Mouse (Mus musculus) CH12.LX (cell line): ENCODE data around the gene Foxp1. TPM values are rescaled to one million over a fixed set of nuclear protein-coding genes. Genes with fewer than 3 reads are reported as not detected.

ENCODE experiments used
- DNase-seq: peaks from one replicate; pipeline ENCODE4 v3.0.0-alpha.2; 2013; ENCODE audit errors: extremely low read depth
- H3K27ac ChIP-seq: 2 replicates; pipeline ENCODE4 v1.5.1; 2012; ENCODE audit warnings: low read depth, mild to moderate bottlenecking, control low read depth, moderate library complexity; ENCODE audit not compliant: insufficient read depth
- H3K27me3 ChIP-seq: replicated peaks from 2 replicates; pipeline ENCODE3; 2012; ENCODE audit warnings: inconsistent platforms
- H3K36me3 ChIP-seq, 2 experiments: replicated peaks in 1 of 2; 2 replicates each; pipeline versions ENCODE3 to v1.6.1; 2012; ENCODE audit warnings: inconsistent platforms in 1 of 2, low read length in 1 of 2, mild to moderate bottlenecking in 1 of 2, mixed read lengths in 1 of 2, moderate library complexity in 1 of 2; ENCODE audit not compliant: control insufficient read depth in 1 of 2, insufficient read depth in 1 of 2
- H3K4me1 ChIP-seq, 2 experiments: 2 replicates each; pipeline ENCODE4 v1.6.1; 2012; ENCODE audit warnings: inconsistent platforms in 1 of 2, moderate library complexity in 1 of 2; ENCODE audit not compliant: insufficient read depth in 2 of 2, control insufficient read depth in 1 of 2
- H3K4me2 ChIP-seq: 2 replicates; pipeline ENCODE4 v1.6.1; 2012; ENCODE audit warnings: low read depth, mild to moderate bottlenecking, control low read depth; ENCODE audit not compliant: poor library complexity, insufficient read depth, severe bottlenecking
- H3K4me3 ChIP-seq, 3 experiments: fragments of 150-350 bp in 1 of 3; sonication (generic) in 1 of 3; replicated peaks in 1 of 3; 2 replicates each; pipeline versions ENCODE3 to v1.5.1; 2011 to 2012; ENCODE audit warnings: low read depth in 2 of 3, low read length in 2 of 3, mild to moderate bottlenecking in 2 of 3, moderate library complexity in 2 of 3, control low read depth in 1 of 3, improper control_type of control experiment in 1 of 3, inconsistent platforms in 1 of 3, mixed read lengths in 1 of 3; ENCODE audit not compliant: poor library complexity in 1 of 3
- H3K79me2 ChIP-seq: replicated peaks from 2 replicates; pipeline ENCODE4 v1.6.1; 2012; ENCODE audit warnings: mild to moderate bottlenecking, moderate library complexity; ENCODE audit not compliant: control insufficient read depth, poor library complexity, insufficient read depth, severe bottlenecking; ENCODE audit errors: extremely low read depth
- H3K9ac ChIP-seq: 2 replicates; pipeline ENCODE4 v1.6.1; 2012; ENCODE audit warnings: low read depth, mild to moderate bottlenecking, control low read depth, moderate library complexity; ENCODE audit not compliant: insufficient read depth
- H3K9me3 ChIP-seq: replicated peaks from 2 replicates; pipeline ENCODE3; 2012; ENCODE audit warnings: low read length, inconsistent platforms, mixed read lengths
- CHD1 ChIP-seq: IDR thresholded peaks from 2 replicates; pipeline ENCODE4 v1.6.1; 2012; ENCODE audit warnings: low read depth, low read length, improper control_type of control experiment, inconsistent platforms
- CTCF ChIP-seq, 2 experiments: IDR thresholded peaks in 1 of 2; conservative IDR thresholded peaks in 1 of 2; 2 replicates each; pipeline ENCODE4 v1.5.1; 2011 to 2012; ENCODE audit warnings: low read depth in 2 of 2, low read length in 2 of 2, improper control_type of control experiment in 1 of 2, inconsistent platforms in 1 of 2, mild to moderate bottlenecking in 1 of 2, moderate library complexity in 1 of 2
- ELF1 ChIP-seq: IDR thresholded peaks from 2 replicates; pipeline ENCODE4 v1.6.1; 2014; ENCODE audit warnings: low read depth, mild to moderate bottlenecking, inconsistent platforms, low read length, improper control_type of control experiment
- EP300 ChIP-seq: IDR thresholded peaks from 2 replicates; pipeline ENCODE4 v1.6.1; 2011; ENCODE audit warnings: low read length, improper control_type of control experiment
- ETS1 ChIP-seq: conservative IDR thresholded peaks from 2 replicates; pipeline ENCODE4 v1.6.1; 2012; ENCODE audit warnings: low read depth, mild to moderate bottlenecking, inconsistent platforms, low read length, improper control_type of control experiment, moderate library complexity
- GABPA ChIP-seq: IDR thresholded peaks from 2 replicates; pipeline ENCODE4 v1.6.1; 2012; ENCODE audit warnings: low read depth, low read length, improper control_type of control experiment, inconsistent platforms; ENCODE audit not compliant: insufficient replicate concordance
- IRF4 ChIP-seq: IDR thresholded peaks from 2 replicates; pipeline ENCODE4 v1.6.1; 2014; ENCODE audit warnings: low read depth, mild to moderate bottlenecking, inconsistent platforms, low read length, improper control_type of control experiment
- KAT2A ChIP-seq: IDR thresholded peaks from 2 replicates; pipeline ENCODE4 v1.6.1; 2012; ENCODE audit warnings: low read length, improper control_type of control experiment, inconsistent platforms; ENCODE audit not compliant: insufficient replicate concordance
- MAX ChIP-seq: IDR thresholded peaks from 2 replicates; pipeline ENCODE4 v1.6.1; 2011; ENCODE audit warnings: low read length, improper control_type of control experiment
- MAZ ChIP-seq: IDR thresholded peaks from 2 replicates; pipeline ENCODE4 v1.6.1; 2012; ENCODE audit warnings: low read depth, mild to moderate bottlenecking, inconsistent platforms, low read length, improper control_type of control experiment, moderate library complexity
- MEF2A ChIP-seq: IDR thresholded peaks from 2 replicates; pipeline ENCODE4 v1.6.1; 2014; ENCODE audit warnings: low read depth, mild to moderate bottlenecking, inconsistent platforms, low read length, improper control_type of control experiment, borderline replicate concordance
- MYC ChIP-seq: IDR thresholded peaks from 2 replicates; pipeline ENCODE4 v1.6.1; 2011; ENCODE audit warnings: low read depth, mild to moderate bottlenecking, improper control_type of control experiment, low read length
- NRF1 ChIP-seq: IDR thresholded peaks from 2 replicates; pipeline ENCODE4 v1.6.1; 2014; ENCODE audit warnings: low read depth, mild to moderate bottlenecking, inconsistent platforms, low read length, improper control_type of control experiment, moderate library complexity
- PAX5 ChIP-seq: IDR thresholded peaks from 2 replicates; pipeline ENCODE4 v1.6.1; 2012; ENCODE audit warnings: low read length, inconsistent platforms, mixed read lengths
- RAD21 ChIP-seq: IDR thresholded peaks from 2 replicates; pipeline ENCODE4 v1.6.1; 2011; ENCODE audit warnings: low read depth, mild to moderate bottlenecking, low read length, improper control_type of control experiment, moderate library complexity
- RCOR1 ChIP-seq: conservative IDR thresholded peaks from 2 replicates; pipeline ENCODE4 v1.6.1; 2012; ENCODE audit warnings: low read depth, mild to moderate bottlenecking, inconsistent platforms, low read length, improper control_type of control experiment
- SIN3A ChIP-seq: IDR thresholded peaks from 2 replicates; pipeline ENCODE4 v1.6.1; 2012; ENCODE audit warnings: low read length, improper control_type of control experiment, inconsistent platforms
- SMC3 ChIP-seq: IDR thresholded peaks from 2 replicates; pipeline ENCODE4 v1.6.1; 2011; ENCODE audit warnings: low read depth, low read length, improper control_type of control experiment
- TBP ChIP-seq: conservative IDR thresholded peaks from 2 replicates; pipeline ENCODE4 v1.6.1; 2011; ENCODE audit warnings: low read depth, low read length, improper control_type of control experiment
- TCF12 ChIP-seq: IDR thresholded peaks from 2 replicates; pipeline ENCODE4 v1.6.1; 2014; ENCODE audit warnings: low read depth, mild to moderate bottlenecking, inconsistent platforms, low read length, improper control_type of control experiment
- UBTF ChIP-seq: IDR thresholded peaks from 2 replicates; pipeline ENCODE4 v1.6.1; 2012; ENCODE audit warnings: low read depth, mild to moderate bottlenecking, inconsistent platforms, low read length, improper control_type of control experiment, moderate library complexity
- ZKSCAN1 ChIP-seq: IDR thresholded peaks from 2 replicates; pipeline ENCODE4 v1.6.1; 2012; ENCODE audit warnings: low read depth, inconsistent platforms, low read length, improper control_type of control experiment, borderline replicate concordance
- ZMIZ1 ChIP-seq: IDR thresholded peaks from 2 replicates; pipeline ENCODE4 v1.6.1; 2012; ENCODE audit warnings: low read depth, mild to moderate bottlenecking, inconsistent platforms, low read length, improper control_type of control experiment
- ZNF384 ChIP-seq: IDR thresholded peaks from 2 replicates; pipeline ENCODE4 v1.6.1; 2012; ENCODE audit warnings: low read depth, low read length, improper control_type of control experiment, inconsistent platforms
- dilution Hi-C: fragments of 300-500 bp; cut with MboI; formaldehyde crosslinking; loops from 2 replicates; pipeline ENCODE4 v1.14.3; 2020; ENCODE audit warnings: low sequenced_read_pairs; ENCODE audit not compliant: extremely low pct_unique_long_range_greater_than_20kb, extremely low pct_ligation_motif_present
- in situ Hi-C: fragments of 300-500 bp; cut with MboI; formaldehyde crosslinking; loops from 3 replicates; pipeline ENCODE4 v1.14.3; 2019; ENCODE audit warnings: low sequenced_read_pairs, low pct_ligation_motif_present, low pct_unique_long_range_greater_than_20kb, mixed read lengths
- polyA plus RNA-seq: library from polyadenylated mRNA; unstranded; fragments of >175 nt; gene quantifications from 2 replicates; pipeline ENCODE4 v1.2.1, GENCODE M21; 2012; ENCODE audit warnings: low read depth; ENCODE audit not compliant: insufficient read length
- total RNA-seq, 2 experiments: library from RNA; depleted of rRNA; stranded (reverse); fragments of 300-350 nt in 1 of 2; fragments of >200 nt in 1 of 2; gene quantifications; 2 replicates each; pipeline ENCODE4 v1.2.3; 2012 to 2014

Foxp1 gene
- total and polyA plus RNA-seq, 3 experiments, result 66.5 to 105 (median 87.4) TPM

- Histone ChIP-seq H3K27ac (no peak overlapping the region), H3K4me2 (no peak overlapping the region), H3K79me2 (no peaks in the 10 kb centered on the region), H3K4me1 (peaks cover 14 to 20% of the 10 kb centered on the region in 2 experiments), H3K36me3 (peaks cover 0 to 1% of the 10 kb centered on the region in 2 experiments), H3K27me3 (no peaks in the 10 kb centered on the region), H3K9me3 (no peaks in the 10 kb centered on the region), H3K9ac (no peak overlapping the region), H3K4me3 (no peak overlapping the region)
- in situ Hi-C loops (loop anchor here (5.0 kb wide), 1 partner anchor 60 kb away; no protein-coding TSS in a partner anchor), dilution Hi-C loops (no loop called here)
- DNase-seq, result no peak
- no peak for TF ChIP-seq MAZ
- no peak for TF ChIP-seq UBTF
- TF ChIP-seq KAT2A, result no peak
- no peak for TF ChIP-seq MYC
- TF ChIP-seq ETS1, result no peak
- no peak for TF ChIP-seq GABPA
- TF ChIP-seq RAD21, result no peak
- TF ChIP-seq ELF1, result no peak
- no peak for TF ChIP-seq MAX
- TF ChIP-seq EP300, result no peak
- TF ChIP-seq RCOR1, result no peak
- TF ChIP-seq ZNF384, result no peak
- TF ChIP-seq CTCF (conservative IDR thresholded peaks at IDR 0.05 in 1 of 2, IDR thresholded peaks at IDR 0.05 in 1 of 2; ENCODE audit: low read depth in 2 of 2, low read length in 2 of 2), result no peak
- no peak for TF ChIP-seq CHD1
- TF ChIP-seq NRF1, result no peak
- no peak for TF ChIP-seq ZKSCAN1
- no peak for TF ChIP-seq ZMIZ1
- no peak for TF ChIP-seq MEF2A
- no peak for TF ChIP-seq SIN3A
Measured at GRCm38 (mm10) chr6:99111856-99112255, 410.7 kb downstream of the Foxp1 start.

GRCm38 (mm10) chr6:99108417-99108816, 414.1 kb downstream of the Foxp1 start:
- dilution Hi-C loops, result no loop called here

More at GRCm38 (mm10) chr6:99108417-99108816, 414.1 kb downstream of the Foxp1 start:
- no peak overlapping the region for H3K4me2 ChIP-seq
- H3K9me3 ChIP-seq, result no peaks in the 10 kb centered on the region
- no peak overlapping the region for H3K27ac ChIP-seq
- TF ChIP-seq ETS1 (no peak), TCF12 (no peak), PAX5 (no peak), MAX (no peak), MYC (no peak), IRF4 (no peak), ZMIZ1 (no peak), SMC3 (no peak), TBP (no peak), EP300 (no peak), KAT2A (no peak), ZKSCAN1 (no peak), ZNF384 (no peak)
- no peak overlapping the region for H3K4me3 ChIP-seq
- DNase-seq, result no peak
- in situ Hi-C loops, result no loop called here
- peaks cover 0 to 1% of the 10 kb centered on the region in 2 experiments for H3K36me3 ChIP-seq
- H3K9ac ChIP-seq, result no peak overlapping the region
- H3K27me3 ChIP-seq, result no peaks in the 10 kb centered on the region
- peaks cover 15 to 25% of the 10 kb centered on the region in 2 experiments for H3K4me1 ChIP-seq
- H3K79me2 ChIP-seq, result 0 out of 2 replicates have a peak, but pooled peaks cover 3% of the 10 kb centered on the region
